Mouse (Mus musculus) thymus, adult 2 months (tissue): ENCODE results near the gene Rhof.
A peak's percentile ranks its signal among the peaks of the same experiment; 100 is the strongest.

Source experiments
- CTCF ChIP-seq: fragments of 200-500 bp; IDR thresholded peaks from 2 replicates; pipeline ENCODE4 v1.5.1; 2012; ENCODE audit warnings: mild to moderate bottlenecking, control low read depth, low read length, moderate library complexity, borderline replicate concordance; ENCODE audit not compliant: control insufficient read depth, poor library complexity, insufficient read depth; ENCODE audit errors: extremely low read depth
- POLR2A ChIP-seq: fragments of 200-500 bp; IDR thresholded peaks from 2 replicates; pipeline ENCODE4 v1.6.1; 2012; ENCODE audit warnings: mild to moderate bottlenecking, low read length, control low read depth, moderate library complexity; ENCODE audit not compliant: control insufficient read depth, poor library complexity, insufficient read depth; ENCODE audit errors: extremely low read depth

GRCm38 (mm10) chr5:123133083-123133783 lies 741 bp upstream of the Rhof start:
- TF ChIP-seq CTCF (peak; percentile 98), POLR2A (no peak)
